Mouse (Mus musculus): Measurements from ENCODE around the gene Sdsl. TPM values are rescaled to one million over a fixed set of nuclear protein-coding genes. Genes with fewer than 3 reads are reported as not detected.

Gene Sdsl
- polyA plus RNA-seq, 1 experiment: 10.0 TPM

DNA sequence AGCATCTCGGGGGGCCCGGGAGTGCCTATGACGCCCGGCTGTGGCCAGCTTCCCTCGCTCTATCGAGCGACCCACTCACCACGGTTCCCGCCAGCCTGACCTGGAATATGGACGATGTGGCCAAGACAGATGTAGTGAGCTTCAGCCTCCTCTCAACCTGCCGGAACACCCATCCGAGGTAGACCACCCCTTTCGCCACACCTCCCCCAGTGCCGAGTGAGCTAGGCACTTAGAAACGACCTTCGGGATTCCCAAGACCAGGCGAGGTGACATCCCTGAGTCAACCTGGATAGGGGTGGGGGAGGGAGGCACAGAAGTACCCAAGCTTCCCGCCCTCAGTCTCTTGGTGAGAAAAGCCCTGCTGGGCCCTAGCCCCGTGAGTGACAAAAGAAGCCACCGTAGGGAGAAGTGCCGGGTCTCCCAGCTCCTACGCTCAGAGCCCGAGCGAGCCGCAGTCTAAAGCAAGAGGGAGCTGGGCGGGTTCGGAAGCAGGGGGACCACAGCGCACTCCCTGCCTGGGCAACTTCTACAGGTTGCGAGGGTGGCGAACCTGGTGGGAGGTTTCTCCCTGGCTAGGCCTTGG is 41.5 kb downstream of the Sdsl start:
- 3% methylated on average over 30 of the region's 30 CpGs for WGBS
- Histone ChIP-seq H3K4me3 (ENCODE audit: insufficient read depth, low read depth, low read length) (no peak overlapping the region), H3K27ac (ENCODE audit: insufficient read depth, low read depth, low read length) (no peak overlapping the region), H3K4me1 (ENCODE audit: control insufficient read depth, insufficient read depth, low read length) (no peaks in the 10 kb centered on the region), H3K27me3 (replicated peaks; ENCODE audit: control insufficient read depth, insufficient read depth, low read length) (peaks cover 4% of the 10 kb centered on the region; the same call in 1 of the 2 replicates), H3K36me3 (ENCODE audit: control insufficient read depth, insufficient read depth, low read length) (no peaks in the 10 kb centered on the region)
- TF ChIP-seq POLR2A (IDR thresholded peaks at IDR 0.05; ENCODE audit: low read depth, low read length) (no peak), CTCF (conservative IDR thresholded peaks at IDR 0.05; ENCODE audit: insufficient read depth, insufficient read length, low read depth, low read length) (no peak)
- no peak for DNase-seq

GRCm38 (mm10) chr5:120429692-120430091 is 42.9 kb downstream of the Sdsl start:
- H3K4me1 ChIP-seq (ENCODE audit: control insufficient read depth, insufficient read depth, low read length): no peaks in the 10 kb centered on the region
- DNase-seq: no peak
- H3K27ac ChIP-seq (ENCODE audit: insufficient read depth, low read depth, low read length): no peak overlapping the region
- peaks cover 5% of the 10 kb centered on the region for H3K27me3 ChIP-seq (replicated peaks; ENCODE audit: control insufficient read depth, insufficient read depth, low read length)
- H3K4me3 ChIP-seq (ENCODE audit: insufficient read depth, low read depth, low read length): no peak overlapping the region
- TF ChIP-seq CTCF (conservative IDR thresholded peaks at IDR 0.05; ENCODE audit: insufficient read depth, insufficient read length, low read depth, low read length): no peak
- no peak for TF ChIP-seq POLR2A (IDR thresholded peaks at IDR 0.05; ENCODE audit: low read depth, low read length)
- WGBS: 6% methylated on average over 6 of the region's 6 CpGs
- no peaks in the 10 kb centered on the region for H3K36me3 ChIP-seq (ENCODE audit: control insufficient read depth, insufficient read depth, low read length)

- no peak for TF ChIP-seq POLR2A (IDR thresholded peaks at IDR 0.05; ENCODE audit: low read depth, low read length)
- no peak for TF ChIP-seq CTCF (conservative IDR thresholded peaks at IDR 0.05; ENCODE audit: insufficient read depth, insufficient read length, low read depth, low read length)
- 5% methylated on average over 5 of the region's 6 CpGs for WGBS
- H3K4me3 ChIP-seq (ENCODE audit: insufficient read depth, low read depth, low read length): no peak overlapping the region
- H3K4me1 ChIP-seq (ENCODE audit: control insufficient read depth, insufficient read depth, low read length): no peaks in the 10 kb centered on the region
- H3K27me3 ChIP-seq (replicated peaks; ENCODE audit: control insufficient read depth, insufficient read depth, low read length): peaks cover 5% of the 10 kb centered on the region
- H3K27ac ChIP-seq (ENCODE audit: insufficient read depth, low read depth, low read length): no peak overlapping the region
- no peaks in the 10 kb centered on the region for H3K36me3 ChIP-seq (ENCODE audit: control insufficient read depth, insufficient read depth, low read length)
- DNase-seq: no peak
Observed at GRCm38 (mm10) chr5:120428990-120429389, 43.6 kb downstream of the Sdsl start.

GRCm38 (mm10) chr5:120428189-120428838 is 44.3 kb downstream of the Sdsl start:
- no peak for DNase-seq
- no peak overlapping the region for H3K4me3 ChIP-seq (ENCODE audit: insufficient read depth, low read depth, low read length)
- no peaks in the 10 kb centered on the region for H3K4me1 ChIP-seq (ENCODE audit: control insufficient read depth, insufficient read depth, low read length)
- peaks cover 5% of the 10 kb centered on the region for H3K27me3 ChIP-seq (replicated peaks; ENCODE audit: control insufficient read depth, insufficient read depth, low read length)
- 2% methylated on average over 21 of the region's 21 CpGs for WGBS
- no peak overlapping the region for H3K27ac ChIP-seq (ENCODE audit: insufficient read depth, low read depth, low read length)
- TF ChIP-seq POLR2A (IDR thresholded peaks at IDR 0.05; ENCODE audit: low read depth, low read length) (no peak), CTCF (conservative IDR thresholded peaks at IDR 0.05; ENCODE audit: insufficient read depth, insufficient read length, low read depth, low read length) (no peak)
- H3K36me3 ChIP-seq (ENCODE audit: control insufficient read depth, insufficient read depth, low read length): no peaks in the 10 kb centered on the region

DNA sequence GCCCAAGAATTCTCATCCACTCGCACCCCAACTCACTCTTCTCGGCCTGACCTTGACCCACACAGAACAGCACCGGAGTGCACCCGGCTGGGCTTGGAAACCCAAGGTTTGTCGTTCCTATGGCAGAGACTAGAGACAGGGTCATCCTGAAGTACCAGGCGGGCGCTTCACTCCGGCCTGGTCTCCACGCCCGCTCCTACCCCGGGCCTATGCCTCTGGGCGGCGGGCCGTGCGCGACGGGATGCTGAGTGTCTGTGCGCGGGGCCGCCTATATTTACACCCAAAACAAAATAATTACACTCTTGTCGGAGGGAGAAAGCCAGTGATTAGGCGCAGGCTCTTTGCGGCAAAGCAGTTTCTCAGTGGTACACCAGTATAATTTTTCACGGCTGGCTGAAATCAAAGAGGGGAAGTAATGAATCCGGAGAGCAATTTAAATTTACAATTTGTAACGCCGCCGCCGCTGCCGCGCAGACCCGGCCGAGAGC is 45.1 kb downstream of the Sdsl start:
- Histone ChIP-seq H3K4me3 (ENCODE audit: insufficient read depth, low read depth, low read length) (no peak overlapping the region), H3K36me3 (ENCODE audit: control insufficient read depth, insufficient read depth, low read length) (no peaks in the 10 kb centered on the region), H3K27ac (ENCODE audit: insufficient read depth, low read depth, low read length) (no peak overlapping the region), H3K27me3 (replicated peaks; ENCODE audit: control insufficient read depth, insufficient read depth, low read length) (peaks cover 5% of the 10 kb centered on the region; the same call in 1 of the 2 replicates), H3K4me1 (ENCODE audit: control insufficient read depth, insufficient read depth, low read length) (no peaks in the 10 kb centered on the region)
- no peak for DNase-seq
- no peak for TF ChIP-seq POLR2A (IDR thresholded peaks at IDR 0.05; ENCODE audit: low read depth, low read length)
- no peak for TF ChIP-seq CTCF (conservative IDR thresholded peaks at IDR 0.05; ENCODE audit: insufficient read depth, insufficient read length, low read depth, low read length)
- WGBS: under 1% methylated on average over 33 of the region's 33 CpGs

- H3K4me1 ChIP-seq (ENCODE audit: control insufficient read depth, insufficient read depth, low read length): no peaks in the 10 kb centered on the region
- whole genome bisulfite sequencing: 3% methylated on average over 10 of the region's 10 CpGs
- H3K27ac ChIP-seq (ENCODE audit: insufficient read depth, low read depth, low read length): no peak overlapping the region
- peaks cover 3% of the 10 kb centered on the region; the same call in 1 of the 2 replicates for H3K27me3 ChIP-seq (replicated peaks; ENCODE audit: control insufficient read depth, insufficient read depth, low read length)
- TF ChIP-seq POLR2A (IDR thresholded peaks at IDR 0.05; ENCODE audit: low read depth, low read length): no peak
- TF ChIP-seq CTCF (conservative IDR thresholded peaks at IDR 0.05; ENCODE audit: insufficient read depth, insufficient read length, low read depth, low read length): no peak
- no peaks in the 10 kb centered on the region for H3K36me3 ChIP-seq (ENCODE audit: control insufficient read depth, insufficient read depth, low read length)
- H3K4me3 ChIP-seq (ENCODE audit: insufficient read depth, low read depth, low read length): no peak overlapping the region
- no peak for DNase-seq
Observed at GRCm38 (mm10) chr5:120426572-120426971, 46.0 kb downstream of the Sdsl start.

- Histone ChIP-seq H3K27ac (ENCODE audit: insufficient read depth, low read depth, low read length) (no peak overlapping the region), H3K4me1 (ENCODE audit: control insufficient read depth, insufficient read depth, low read length) (no peaks in the 10 kb centered on the region), H3K36me3 (ENCODE audit: control insufficient read depth, insufficient read depth, low read length) (no peaks in the 10 kb centered on the region), H3K4me3 (ENCODE audit: insufficient read depth, low read depth, low read length) (no peak overlapping the region), H3K27me3 (replicated peaks; ENCODE audit: control insufficient read depth, insufficient read depth, low read length) (peaks cover 3% of the 10 kb centered on the region; the same call in 1 of the 2 replicates)
- TF ChIP-seq CTCF (conservative IDR thresholded peaks at IDR 0.05; ENCODE audit: insufficient read depth, insufficient read length, low read depth, low read length) (no peak), POLR2A (IDR thresholded peaks at IDR 0.05; ENCODE audit: low read depth, low read length) (no peak)
- WGBS: 1% methylated on average over 20 of the region's 20 CpGs
- no peak for DNase-seq
Observed at GRCm38 (mm10) chr5:120425711-120426110, 46.9 kb downstream of the Sdsl start.

All from kidney, adult 2 months (tissue).